Mouse (Mus musculus) large intestine, adult 2 months (tissue): ENCODE measurements around the gene Gfra4. TPM values are rescaled to one million over a fixed set of nuclear protein-coding genes. Genes with fewer than 3 reads are reported as not detected.

ENCODE experiments used
- DNase-seq: peaks from one replicate; pipeline ENCODE4 v3.0.0-alpha.2; 2012; ENCODE audit warnings: low read depth, low spot score
- WGBS: fragments of 180-500 bp; shearing (Covaris S2); methylation state at CpG from one replicate; pipeline ENCODE4 v1.1.7; 2018; 5-methylcytosine and 5-hydroxymethylcytosine counted together
- polyA plus RNA-seq: library from polyadenylated mRNA; depleted of rRNA; stranded (reverse); fragments of >200 nt; gene quantifications from 2 replicates; pipeline ENCODE4 v1.2.3, GENCODE M21; 2012; rRNA removed

Gene Gfra4
- 13.6 and 15.4 TPM in 2 replicates for polyA plus RNA-seq

GRCm38 (mm10) chr2:131042988-131043387 is at the start of gene Gfra4:
Gfra4 (minus strand) TSS chr2:131043088.
- 49% methylated on average over 2 of the region's 2 CpGs for WGBS

GRCm38 (mm10) chr2:131090852-131091251 is 48.0 kb upstream of the Gfra4 start:
- no peak for DNase-seq
- 75% methylated on average over 3 of the region's 3 CpGs for WGBS

More at GRCm38 (mm10) chr2:131042988-131043387, at the start of gene Gfra4:
- no peak for DNase-seq

DNA sequence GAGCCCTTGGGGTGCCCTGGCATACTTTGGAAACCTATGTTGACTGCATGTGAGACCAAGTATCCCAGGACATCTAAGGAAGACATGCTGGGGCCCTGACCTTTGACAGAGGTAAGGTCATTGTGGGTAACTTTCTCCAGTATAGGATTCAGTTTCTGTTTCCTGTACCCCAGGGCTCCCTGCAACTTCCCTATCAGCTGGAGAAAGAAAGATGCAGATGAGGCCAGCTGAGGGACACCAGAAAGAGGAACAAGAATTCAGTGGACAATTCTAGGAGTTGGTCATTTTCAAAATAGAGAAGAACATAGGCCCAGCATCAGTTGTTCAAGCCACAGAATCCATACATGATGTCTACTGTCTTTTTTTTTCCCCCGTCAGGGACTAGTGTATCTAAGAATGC is 46.7 kb upstream of the Gfra4 start:
- WGBS: 85% methylated on average over 1 of the region's 1 CpGs
- no peak for DNase-seq

- no peak for DNase-seq
- WGBS: 76% methylated on average over 4 of the region's 4 CpGs
Measured at GRCm38 (mm10) chr2:131088581-131088980, 45.7 kb upstream of the Gfra4 start.

DNA sequence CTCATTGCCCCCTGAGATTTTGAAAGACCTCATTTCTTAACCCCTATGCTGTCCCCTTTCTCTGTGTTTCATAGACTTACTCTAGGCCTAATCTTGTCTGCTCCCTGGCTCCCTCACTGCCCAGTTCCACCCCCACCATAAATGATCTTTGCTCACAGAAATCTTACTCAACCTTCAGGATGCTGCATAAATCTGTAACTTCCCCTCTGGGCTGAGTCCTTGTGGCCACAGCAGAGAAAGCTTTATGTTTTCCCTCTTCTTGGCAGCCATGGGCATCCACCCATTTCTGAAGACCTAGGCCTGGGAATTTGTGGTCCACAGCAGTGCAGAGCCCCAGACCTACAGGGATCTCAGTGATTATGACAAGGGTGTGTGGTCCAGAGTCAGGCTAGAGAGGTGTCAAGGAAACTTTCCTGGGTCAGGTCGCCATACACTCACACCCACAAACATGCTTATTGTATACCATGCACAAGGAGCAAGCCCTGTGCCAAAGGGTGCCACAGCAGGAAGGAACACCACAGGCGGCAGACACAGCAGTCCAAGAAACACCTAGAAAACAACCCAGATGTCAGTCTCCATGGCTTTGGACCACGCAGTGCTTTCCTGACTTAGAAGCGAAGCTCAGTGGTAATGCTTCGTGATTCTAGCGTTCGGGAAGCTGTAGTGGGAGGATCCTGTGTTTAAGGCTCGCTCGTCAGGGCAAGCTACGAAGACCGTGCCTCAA is 43.9 kb upstream of the Gfra4 start, which contains the start of gene Siglec1:
Siglec1 (minus strand) TSS at position 99 of the 724 bp plus-strand sequence.
- WGBS: 77% methylated on average over 11 of the region's 11 CpGs
- DNase-seq: no peak

- no peak for DNase-seq
- WGBS: 77% methylated on average over 4 of the region's 4 CpGs
Measured at GRCm38 (mm10) chr2:131084206-131084605, 41.3 kb upstream of the Gfra4 start.

GRCm38 (mm10) chr2:131080507-131080906 is 37.6 kb upstream of the Gfra4 start:
- no peak for DNase-seq
- 77% methylated on average over 5 of the region's 5 CpGs for WGBS

- no peak for DNase-seq
- WGBS: 89% methylated on average over 10 of the region's 10 CpGs
Measured at GRCm38 (mm10) chr2:131072536-131072935, 29.6 kb upstream of the Gfra4 start.

DNA sequence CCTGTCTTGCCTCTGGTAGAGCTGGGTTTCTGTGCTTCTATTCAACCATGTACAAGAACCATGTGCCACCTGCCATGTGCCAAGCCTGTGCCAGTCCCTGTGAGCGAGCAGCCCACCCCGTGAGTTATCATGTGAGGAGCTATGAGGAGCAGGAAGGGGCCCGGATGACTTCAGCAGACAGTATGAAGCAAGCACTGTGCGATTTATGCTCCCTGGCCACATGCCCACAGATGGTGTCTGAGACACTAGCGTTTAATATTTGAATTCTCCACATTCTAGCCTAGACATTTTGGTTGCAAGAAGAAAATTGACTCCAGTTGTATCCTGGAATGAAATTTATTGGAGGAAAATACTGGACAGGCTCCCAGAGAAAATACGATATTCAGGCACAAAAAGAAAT is 24.6 kb upstream of the Gfra4 start:
- 39% methylated on average over 6 of the region's 6 CpGs for WGBS
- no peak for DNase-seq

GRCm38 (mm10) chr2:131066342-131066741 is 23.5 kb upstream of the Gfra4 start:
- no peak for DNase-seq
- 48% methylated on average over 9 of the region's 9 CpGs for WGBS

DNA sequence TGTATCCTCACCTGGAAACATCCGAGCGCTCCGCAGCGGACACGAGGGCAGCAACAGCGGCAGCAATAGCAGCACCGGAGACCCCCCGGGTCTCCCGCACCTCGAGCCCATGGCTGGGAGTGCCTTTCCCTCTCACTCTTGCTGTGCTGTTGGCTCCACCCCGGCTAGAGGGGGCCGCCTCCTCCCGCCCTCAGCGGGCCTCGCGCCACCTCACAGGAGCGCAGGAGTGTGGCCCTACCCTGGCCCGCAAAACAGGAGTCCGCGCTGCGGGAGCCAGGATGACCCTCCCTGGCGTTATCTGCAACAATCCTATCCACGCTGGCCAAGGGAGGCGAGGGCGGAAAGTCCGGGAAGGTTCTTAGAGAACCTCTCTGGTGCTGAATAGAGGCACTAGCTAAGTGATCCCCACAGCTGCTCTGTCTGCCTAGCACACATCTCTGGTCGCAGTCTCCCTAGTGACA is 20.5 kb upstream of the Gfra4 start, which contains the start of gene Adam33:
Adam33 (minus strand) TSS at position 411 of the 461 bp plus-strand sequence.
- WGBS: 9% methylated on average over 24 of the region's 27 CpGs

DNA sequence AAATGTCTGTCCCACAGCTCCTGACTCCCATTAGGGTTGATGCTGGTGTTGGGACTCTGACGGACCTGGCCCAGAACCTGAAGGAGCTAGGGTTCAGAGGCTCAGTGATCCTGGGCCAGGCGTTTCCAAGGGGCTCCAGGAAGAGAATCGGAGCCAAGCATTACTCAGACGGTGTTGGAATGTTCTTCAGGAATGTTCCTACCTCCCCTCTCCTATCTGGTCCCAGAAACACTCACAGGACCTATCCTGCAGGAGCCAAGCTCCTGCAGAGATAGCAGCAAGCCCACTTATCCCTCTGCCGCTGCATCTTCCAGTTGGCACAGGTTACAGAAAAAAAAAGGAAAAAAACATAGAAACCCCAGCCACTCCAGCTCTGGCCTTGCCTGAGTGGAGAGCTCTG is 18.7 kb upstream of the Gfra4 start:
- 54% methylated on average over 5 of the region's 5 CpGs for WGBS

More for the DNA sequence above, 20.5 kb upstream of the Gfra4 start, which contains the start of gene Adam33:
- DNase-seq: no peak

DNA sequence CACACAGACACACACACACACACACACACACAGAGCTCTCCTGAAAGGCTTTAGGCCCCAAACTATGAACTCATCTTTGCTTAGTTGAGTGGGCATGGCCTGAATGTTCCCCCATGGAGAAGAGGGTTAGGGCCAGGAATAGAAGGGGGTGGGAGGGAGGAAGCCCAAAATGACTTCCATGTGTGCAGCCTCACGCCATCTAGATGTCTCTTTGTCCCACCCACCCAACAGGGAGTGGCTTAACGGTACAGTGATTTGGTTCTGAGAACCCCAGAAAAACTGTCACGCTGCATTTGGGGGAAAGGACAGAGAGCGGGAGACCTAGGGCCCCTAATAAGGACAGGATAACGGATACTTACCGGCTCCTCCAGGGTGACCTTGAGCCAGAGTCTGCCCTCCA is 17.9 kb upstream of the Gfra4 start:
- WGBS: 68% methylated on average over 6 of the region's 6 CpGs
- DNase-seq: no peak

More for the DNA sequence above, 18.7 kb upstream of the Gfra4 start:
- DNase-seq: no peak

- 64% methylated on average over 9 of the region's 9 CpGs for WGBS
- DNase-seq: no peak
Measured at GRCm38 (mm10) chr2:131059781-131060540, 17.1 kb upstream of the Gfra4 start.

DNA sequence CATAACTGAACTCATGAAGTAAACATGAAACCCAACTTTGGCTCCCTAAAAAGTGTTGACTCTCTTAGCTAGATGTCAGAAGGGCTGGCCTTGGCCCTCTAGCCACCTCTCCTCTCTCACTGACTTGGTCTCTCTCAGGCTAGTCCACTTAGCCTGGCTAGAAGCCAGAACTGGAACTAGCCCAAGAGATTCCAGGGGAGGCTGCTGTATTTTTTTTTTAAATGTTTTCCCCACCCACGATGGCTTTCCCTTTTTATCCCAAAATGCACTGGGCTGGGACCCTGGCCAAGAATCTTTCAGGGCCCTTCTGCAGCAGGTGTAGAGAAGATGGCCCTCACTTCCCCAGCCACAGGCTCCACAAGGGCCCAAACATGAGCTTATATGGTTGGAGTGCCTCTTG is 16.5 kb upstream of the Gfra4 start:
- 9% methylated on average over 1 of the region's 1 CpGs for WGBS
- DNase-seq: no peak

- WGBS: 92% methylated on average over 8 of the region's 8 CpGs
- no peak for DNase-seq
Measured at GRCm38 (mm10) chr2:131058672-131059071, 15.8 kb upstream of the Gfra4 start.

DNA sequence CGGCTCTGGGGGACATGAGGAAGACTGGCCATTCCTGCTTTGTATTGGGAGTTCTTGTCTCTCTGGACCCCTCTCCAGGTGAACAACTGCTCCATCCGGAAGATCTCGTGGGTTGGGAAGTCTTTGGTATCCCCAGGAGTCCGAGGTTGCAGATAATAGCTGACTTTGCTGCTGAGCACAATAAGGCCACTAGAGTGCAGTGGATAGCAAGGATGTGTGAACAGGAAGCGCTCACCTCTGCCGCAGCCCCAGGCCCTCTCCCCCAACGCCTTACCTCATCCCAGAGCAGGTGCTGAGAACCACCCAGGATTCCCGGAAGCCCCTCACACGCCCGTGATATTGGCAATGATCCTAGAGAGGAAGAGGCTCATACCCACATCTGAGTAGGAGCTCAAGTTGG is 13.3 kb upstream of the Gfra4 start:
- 8% methylated on average over 10 of the region's 10 CpGs for WGBS
- DNase-seq: no peak

DNA sequence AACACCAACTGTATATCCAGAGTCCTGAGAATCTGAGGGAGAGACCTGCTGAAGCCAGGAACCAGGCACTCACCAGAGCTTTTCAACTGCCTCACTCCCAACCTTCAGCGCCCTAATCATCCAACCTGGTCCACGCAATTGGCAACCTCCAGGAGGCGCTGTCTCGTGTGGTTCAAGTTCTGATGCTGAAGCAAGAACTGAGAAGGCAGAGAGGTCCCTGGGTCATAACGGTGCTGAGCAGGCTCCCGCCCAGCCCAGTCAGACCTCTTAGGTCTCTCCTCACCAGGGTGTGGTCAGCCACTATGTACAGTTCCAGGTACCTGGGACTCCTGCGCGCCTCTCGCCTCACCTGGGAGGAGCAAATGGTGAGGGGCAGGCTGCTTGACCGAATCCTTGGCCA is 12.7 kb upstream of the Gfra4 start:
- no peak for DNase-seq
- WGBS: 11% methylated on average over 10 of the region's 10 CpGs

- DNase-seq: no peak
- WGBS: 19% methylated on average over 21 of the region's 21 CpGs
Measured at GRCm38 (mm10) chr2:131054646-131055264, 11.9 kb upstream of the Gfra4 start.
